Mouse (Mus musculus): ENCODE results near the gene Rasgef1b.

The Rasgef1b gene

GRCm38 (mm10) chr5:99728649-99729212 lies at the start of gene Rasgef1b:
TSS of gene Rasgef1b (minus strand) at chr5:99729065.
- DNase-seq (ENCODE audit: low read depth), result peak; percentile 1

DNA sequence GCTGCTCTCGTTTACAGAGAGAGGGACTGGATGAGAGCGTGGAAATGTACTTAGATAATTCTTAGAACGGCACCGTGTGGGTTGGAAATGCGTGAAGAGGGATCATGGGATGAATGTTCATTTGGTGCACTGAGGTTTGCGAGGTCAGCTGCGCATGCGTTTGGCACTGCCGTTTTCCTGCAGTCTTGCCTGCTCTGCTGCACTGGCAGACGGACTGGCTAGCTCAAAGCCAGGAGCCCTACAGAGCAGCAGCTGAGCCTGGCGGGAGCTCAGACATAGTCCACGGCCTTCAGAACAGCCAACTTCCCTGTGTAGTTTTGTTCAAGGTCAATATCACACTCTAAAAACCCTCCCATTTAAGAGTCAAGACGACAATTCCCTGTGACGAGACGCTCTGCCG lies 46.5 kb upstream of the Rasgef1b start:
- no peak for DNase-seq (ENCODE audit: low read depth)

DNA sequence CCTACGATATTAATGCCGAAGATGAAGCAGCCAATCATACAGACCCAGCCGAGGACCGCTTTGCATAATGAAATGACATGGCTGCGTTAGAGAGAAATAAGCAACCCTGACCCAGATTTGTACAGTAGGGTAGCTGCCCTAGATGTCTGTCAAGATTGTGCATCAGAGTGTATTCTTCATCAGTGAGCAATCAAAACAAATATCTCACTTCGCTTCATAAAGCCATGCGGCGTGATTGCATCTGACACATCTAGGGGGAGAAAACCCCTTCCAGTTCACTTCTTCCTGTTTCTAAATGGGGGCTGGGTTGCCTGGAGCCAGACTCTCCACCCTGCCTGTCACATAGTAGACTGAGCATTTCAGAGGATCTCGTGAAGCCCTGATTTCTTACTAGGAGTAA lies 44.4 kb upstream of the Rasgef1b start:
- DNase-seq (ENCODE audit: low read depth), result no peak

- DNase-seq (ENCODE audit: low read depth), result no peak
Observed at GRCm38 (mm10) chr5:99764246-99764645, 35.4 kb upstream of the Rasgef1b start.

GRCm38 (mm10) chr5:99758859-99759258 lies 30.0 kb upstream of the Rasgef1b start:
- DNase-seq (ENCODE audit: low read depth), result no peak

- no peak for DNase-seq (ENCODE audit: low read depth)
Observed at GRCm38 (mm10) chr5:99753843-99754242, 25.0 kb upstream of the Rasgef1b start.

GRCm38 (mm10) chr5:99753368-99753767 lies 24.5 kb upstream of the Rasgef1b start:
- no peak for DNase-seq (ENCODE audit: low read depth)

GRCm38 (mm10) chr5:99752670-99753231 lies 23.9 kb upstream of the Rasgef1b start:
- no peak for DNase-seq (ENCODE audit: low read depth)

GRCm38 (mm10) chr5:99748417-99748816 lies 19.6 kb upstream of the Rasgef1b start:
- no peak for DNase-seq (ENCODE audit: low read depth)

DNA sequence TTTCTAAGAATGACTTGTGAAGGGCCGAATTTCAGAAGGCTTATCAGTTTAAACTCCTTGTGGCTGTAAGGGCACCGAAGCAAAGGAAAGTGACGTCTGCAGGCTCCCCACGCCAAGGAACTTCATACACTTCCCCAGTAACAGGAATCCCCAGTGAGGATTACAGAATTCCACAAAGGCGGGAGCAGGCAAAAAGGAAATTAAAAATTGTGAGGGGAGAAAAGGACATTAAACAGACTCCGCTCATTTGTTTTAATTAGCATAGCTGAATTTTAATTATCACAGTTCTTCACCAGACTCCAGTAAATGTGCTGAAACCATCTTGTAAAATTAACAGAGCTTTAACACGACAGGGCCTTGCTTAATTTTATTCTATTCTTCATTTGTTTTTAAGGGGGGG lies 17.2 kb upstream of the Rasgef1b start:
- no peak for DNase-seq (ENCODE audit: low read depth)

DNA sequence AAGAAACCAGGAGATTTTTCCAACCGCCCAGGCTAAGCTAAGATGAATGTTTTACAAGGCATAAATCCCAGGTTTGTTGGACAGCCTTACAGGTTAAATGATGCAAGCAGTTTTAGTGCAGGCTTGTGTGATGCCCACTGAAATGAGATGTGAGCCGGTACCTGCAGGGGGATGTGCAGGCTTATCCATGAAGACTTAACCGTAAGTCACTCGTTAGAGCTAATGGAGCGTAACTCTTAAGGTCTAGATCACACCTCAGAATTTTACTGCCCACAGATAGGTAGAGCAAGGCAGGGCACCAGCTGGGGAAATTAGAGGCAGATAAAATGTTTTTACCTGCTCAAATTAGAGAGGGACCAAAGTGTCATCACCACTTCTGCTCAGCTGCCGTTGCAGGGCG lies 14.0 kb upstream of the Rasgef1b start:
- no peak for DNase-seq (ENCODE audit: low read depth)

- no peak for DNase-seq (ENCODE audit: low read depth)
Observed at GRCm38 (mm10) chr5:99742056-99742455, 13.2 kb upstream of the Rasgef1b start.

- DNase-seq (ENCODE audit: low read depth), result no peak
Observed at GRCm38 (mm10) chr5:99737937-99738727, 9.3 kb upstream of the Rasgef1b start.

DNA sequence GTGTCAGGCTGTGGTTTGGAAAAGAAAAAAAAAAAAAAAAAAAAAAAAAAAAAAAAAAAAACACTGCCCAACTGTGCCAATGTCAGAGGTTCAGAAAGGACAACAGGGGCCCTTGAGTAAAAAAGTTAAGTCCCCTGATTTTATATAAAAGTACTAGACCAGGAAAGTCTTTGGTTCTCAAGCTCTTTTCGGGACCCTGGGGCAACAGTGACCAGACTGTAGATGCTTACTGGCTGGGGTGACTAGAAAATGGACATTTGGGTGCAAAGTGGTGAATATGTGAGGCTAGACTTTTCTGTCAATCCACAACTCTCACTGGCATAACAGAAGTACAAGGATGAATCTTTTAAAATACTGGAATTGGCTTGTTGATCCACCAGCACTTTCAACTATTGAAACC lies 1.1 kb upstream of the Rasgef1b start:
- no peak for DNase-seq (ENCODE audit: low read depth)

DNA sequence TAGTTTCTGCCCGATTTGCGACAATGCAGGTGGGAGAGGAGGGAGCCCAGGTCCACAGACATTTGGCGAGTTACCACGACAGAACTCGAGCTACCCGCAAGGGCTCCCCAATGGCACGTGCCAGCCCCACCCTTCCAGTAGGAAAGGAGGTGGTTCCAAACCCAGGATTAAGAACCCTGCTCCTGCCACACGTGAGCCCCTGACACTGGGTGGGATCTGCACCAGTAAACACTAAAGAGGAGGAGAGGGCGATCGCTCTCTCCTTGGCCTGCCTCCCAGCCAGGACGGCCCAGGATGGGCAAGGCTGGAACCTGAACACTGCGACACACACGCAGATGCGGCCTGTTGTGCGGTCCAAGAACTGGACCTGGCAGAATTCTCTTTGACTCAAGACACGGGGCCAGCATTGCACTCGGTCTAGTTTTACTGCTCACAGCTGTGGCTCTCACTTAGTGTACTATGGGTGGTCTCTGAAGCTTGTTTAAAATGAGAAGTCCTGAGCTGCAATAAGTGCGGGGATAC lies 557 bp upstream of the Rasgef1b start:
- no peak for DNase-seq (ENCODE audit: low read depth)

GRCm38 (mm10) chr5:99728027-99728451 lies 826 bp downstream of the Rasgef1b start:
- DNase-seq (ENCODE audit: low read depth), result peak; percentile 1

- no peak for DNase-seq (ENCODE audit: low read depth)
Observed at GRCm38 (mm10) chr5:99723941-99724340, 4.9 kb downstream of the Rasgef1b start.

- no peak for DNase-seq (ENCODE audit: low read depth)
Observed at GRCm38 (mm10) chr5:99722310-99722709, 6.6 kb downstream of the Rasgef1b start.

DNA sequence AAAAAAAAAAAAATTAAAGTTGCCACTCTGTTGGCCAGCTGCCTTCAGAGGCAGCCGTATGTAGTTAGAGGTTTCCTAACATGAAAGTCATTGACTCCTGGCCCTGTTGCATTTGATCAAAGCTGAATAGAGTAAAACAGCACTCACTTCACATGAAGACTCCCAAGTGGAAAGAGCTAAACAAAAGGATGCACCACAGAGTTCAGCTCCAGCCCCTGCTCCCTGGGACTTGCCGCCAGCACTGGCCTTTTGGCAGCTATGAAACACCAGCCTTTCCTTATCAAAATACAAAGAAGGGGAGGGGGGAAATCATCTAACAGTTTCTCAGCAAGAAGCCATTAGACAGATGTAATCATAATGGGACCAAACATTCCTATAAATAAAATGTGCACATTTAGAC lies 8.3 kb downstream of the Rasgef1b start:
- DNase-seq (ENCODE audit: low read depth), result no peak

DNA sequence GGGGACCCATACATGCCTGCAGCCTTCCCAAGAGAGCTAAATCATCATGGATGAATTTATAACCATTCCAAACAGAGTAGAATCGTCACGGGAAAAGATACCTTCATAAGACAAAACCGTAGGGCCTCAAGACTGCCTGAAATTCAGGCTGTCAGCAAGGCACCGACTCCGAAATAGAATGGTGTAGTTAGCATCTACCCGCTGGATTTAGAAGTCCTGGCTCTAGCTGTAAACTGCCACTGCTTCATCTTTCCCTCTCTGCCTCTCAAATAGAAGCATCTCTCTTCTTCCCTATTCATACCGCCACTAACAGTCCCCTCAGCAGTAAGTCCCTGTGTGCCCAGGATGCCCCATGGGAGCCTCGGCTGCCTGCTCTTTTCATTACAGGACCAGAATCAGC lies 10.9 kb downstream of the Rasgef1b start:
- no peak for DNase-seq (ENCODE audit: low read depth)

DNA sequence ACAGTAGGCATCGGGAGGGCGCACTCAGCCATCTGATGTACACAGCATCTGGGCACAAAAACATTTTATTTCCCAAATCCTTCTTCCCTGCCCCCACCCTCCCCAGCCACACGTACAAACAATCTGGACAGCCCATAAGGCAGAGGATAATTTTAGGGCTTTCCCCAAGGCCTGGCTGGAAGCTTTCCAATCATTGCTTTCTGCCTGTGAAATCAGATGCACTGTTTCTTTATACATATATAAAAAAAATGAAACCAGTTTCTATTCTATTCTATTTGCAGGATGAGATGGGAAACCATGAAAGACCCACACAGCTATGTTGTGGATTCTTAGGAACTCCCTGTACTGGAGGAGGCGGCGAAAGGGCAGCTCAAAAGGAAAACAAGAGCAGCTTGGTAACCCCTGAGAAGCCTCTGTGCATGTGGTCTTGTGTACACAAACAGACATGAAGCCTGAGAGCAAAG lies 13.6 kb downstream of the Rasgef1b start:
- DNase-seq (ENCODE audit: low read depth), result no peak

GRCm38 (mm10) chr5:99711947-99712346 lies 16.9 kb downstream of the Rasgef1b start:
- DNase-seq (ENCODE audit: low read depth), result no peak

DNA sequence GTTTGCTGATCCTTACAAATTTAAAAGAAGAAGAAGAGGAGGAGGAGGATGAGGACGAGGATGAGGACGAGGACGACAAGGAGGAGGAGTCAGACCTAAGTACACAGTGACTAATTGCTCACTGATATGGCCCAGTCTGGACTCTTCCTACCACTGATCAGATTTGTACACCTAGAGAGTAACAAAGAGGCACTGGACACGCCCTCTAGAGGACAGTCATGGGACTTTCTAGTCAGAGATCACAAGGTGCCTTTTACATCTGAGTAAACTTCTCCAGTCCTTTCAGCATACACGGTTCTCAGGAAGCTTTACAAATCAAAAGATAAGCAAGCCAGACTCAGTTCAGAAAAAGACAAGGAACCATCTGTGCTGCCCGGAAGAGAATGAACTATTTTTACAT lies 20.2 kb downstream of the Rasgef1b start:
- DNase-seq (ENCODE audit: low read depth), result peak; percentile 14
